Mouse (Mus musculus): ENCODE data around the gene Faim2. TPM values are rescaled to one million over a fixed set of nuclear protein-coding genes. Genes with fewer than 3 reads are reported as not detected.

Gene Faim2
- polyA plus RNA-seq, 1 experiment = 0.35 TPM

- 55% methylated on average over 6 of the region's 6 CpGs for WGBS
- H3K27ac ChIP-seq (ENCODE audit: control insufficient read depth, insufficient read depth, low read depth, low read length, poor library complexity) = no peak overlapping the region
- no peak overlapping the region for H3K4me3 ChIP-seq (replicated peaks; ENCODE audit: control insufficient read depth, low read depth, low read length)
Measured at GRCm38 (mm10) chr15:99547732-99548131, 19.8 kb upstream of the Faim2 start.

GRCm38 (mm10) chr15:99546596-99546995, 18.6 kb upstream of the Faim2 start:
- no peaks in the 10 kb centered on the region for H3K4me1 ChIP-seq (ENCODE audit: control insufficient read depth, insufficient read depth, low read length)

More at GRCm38 (mm10) chr15:99547732-99548131, 19.8 kb upstream of the Faim2 start:
- TF ChIP-seq POLR2A (IDR thresholded peaks at IDR 0.05; ENCODE audit: borderline replicate concordance, control insufficient read depth, low read depth, low read length) (no peak), CTCF (IDR thresholded peaks at IDR 0.05; ENCODE audit: control insufficient read depth, insufficient read depth, low read length) (no peak)
- H3K4me1 ChIP-seq (ENCODE audit: control insufficient read depth, insufficient read depth, low read length) = no peaks in the 10 kb centered on the region

GRCm38 (mm10) chr15:99544047-99544446, 16.1 kb upstream of the Faim2 start:
- no peak overlapping the region for H3K27ac ChIP-seq (ENCODE audit: control insufficient read depth, insufficient read depth, low read depth, low read length, poor library complexity)
- no peak for TF ChIP-seq CTCF (IDR thresholded peaks at IDR 0.05; ENCODE audit: control insufficient read depth, insufficient read depth, low read length)
- no peak for TF ChIP-seq POLR2A (IDR thresholded peaks at IDR 0.05; ENCODE audit: borderline replicate concordance, control insufficient read depth, low read depth, low read length)
- 45% methylated on average over 7 of the region's 7 CpGs for WGBS
- H3K4me3 ChIP-seq (replicated peaks; ENCODE audit: control insufficient read depth, low read depth, low read length) = no peak overlapping the region
- H3K4me1 ChIP-seq (ENCODE audit: control insufficient read depth, insufficient read depth, low read length) = no peaks in the 10 kb centered on the region

More at GRCm38 (mm10) chr15:99546596-99546995, 18.6 kb upstream of the Faim2 start:
- H3K27ac ChIP-seq (ENCODE audit: control insufficient read depth, insufficient read depth, low read depth, low read length, poor library complexity) = no peak overlapping the region
- no peak overlapping the region for H3K4me3 ChIP-seq (replicated peaks; ENCODE audit: control insufficient read depth, low read depth, low read length)
- TF ChIP-seq POLR2A (IDR thresholded peaks at IDR 0.05; ENCODE audit: borderline replicate concordance, control insufficient read depth, low read depth, low read length) (no peak), CTCF (IDR thresholded peaks at IDR 0.05; ENCODE audit: control insufficient read depth, insufficient read depth, low read length) (no peak)
- WGBS = 80% methylated on average over 11 of the region's 11 CpGs

- Histone ChIP-seq H3K4me1 (ENCODE audit: control insufficient read depth, insufficient read depth, low read length) (no peaks in the 10 kb centered on the region), H3K27ac (ENCODE audit: control insufficient read depth, insufficient read depth, low read depth, low read length, poor library complexity) (no peak overlapping the region), H3K4me3 (replicated peaks; ENCODE audit: control insufficient read depth, low read depth, low read length) (no peak overlapping the region)
- WGBS = 73% methylated on average over 8 of the region's 8 CpGs
- no peak for TF ChIP-seq POLR2A (IDR thresholded peaks at IDR 0.05; ENCODE audit: borderline replicate concordance, control insufficient read depth, low read depth, low read length)
- no peak for TF ChIP-seq CTCF (IDR thresholded peaks at IDR 0.05; ENCODE audit: control insufficient read depth, insufficient read depth, low read length)
Measured at GRCm38 (mm10) chr15:99539891-99540290, 11.9 kb upstream of the Faim2 start.

GRCm38 (mm10) chr15:99536889-99537862, 9.2 kb upstream of the Faim2 start:
- Histone ChIP-seq H3K27ac (ENCODE audit: control insufficient read depth, insufficient read depth, low read depth, low read length, poor library complexity) (no peak overlapping the region), H3K4me3 (replicated peaks; ENCODE audit: control insufficient read depth, low read depth, low read length) (no peak overlapping the region), H3K4me1 (ENCODE audit: control insufficient read depth, insufficient read depth, low read length) (no peaks in the 10 kb centered on the region)
- no peak for TF ChIP-seq CTCF (IDR thresholded peaks at IDR 0.05; ENCODE audit: control insufficient read depth, insufficient read depth, low read length)
- no peak for TF ChIP-seq POLR2A (IDR thresholded peaks at IDR 0.05; ENCODE audit: borderline replicate concordance, control insufficient read depth, low read depth, low read length)
- WGBS = 58% methylated on average over 11 of the region's 11 CpGs

- WGBS = 80% methylated on average over 3 of the region's 3 CpGs
Measured at GRCm38 (mm10) chr15:99532023-99532422, 4.1 kb upstream of the Faim2 start.

GRCm38 (mm10) chr15:99531146-99531545, 3.2 kb upstream of the Faim2 start:
- no peak overlapping the region for H3K27ac ChIP-seq (ENCODE audit: control insufficient read depth, insufficient read depth, low read depth, low read length, poor library complexity)
- no peaks in the 10 kb centered on the region for H3K4me1 ChIP-seq (ENCODE audit: control insufficient read depth, insufficient read depth, low read length)
- H3K4me3 ChIP-seq (replicated peaks; ENCODE audit: control insufficient read depth, low read depth, low read length) = no peak overlapping the region
- no peak for TF ChIP-seq POLR2A (IDR thresholded peaks at IDR 0.05; ENCODE audit: borderline replicate concordance, control insufficient read depth, low read depth, low read length)
- TF ChIP-seq CTCF (IDR thresholded peaks at IDR 0.05; ENCODE audit: control insufficient read depth, insufficient read depth, low read length) = no peak
- WGBS = 6% methylated on average over 6 of the region's 6 CpGs

More at GRCm38 (mm10) chr15:99532023-99532422, 4.1 kb upstream of the Faim2 start:
- Histone ChIP-seq H3K27ac (ENCODE audit: control insufficient read depth, insufficient read depth, low read depth, low read length, poor library complexity) (no peak overlapping the region), H3K4me1 (ENCODE audit: control insufficient read depth, insufficient read depth, low read length) (no peaks in the 10 kb centered on the region), H3K4me3 (replicated peaks; ENCODE audit: control insufficient read depth, low read depth, low read length) (no peak overlapping the region)
- no peak for TF ChIP-seq CTCF (IDR thresholded peaks at IDR 0.05; ENCODE audit: control insufficient read depth, insufficient read depth, low read length)
- TF ChIP-seq POLR2A (IDR thresholded peaks at IDR 0.05; ENCODE audit: borderline replicate concordance, control insufficient read depth, low read depth, low read length) = no peak

- no peak overlapping the region for H3K27ac ChIP-seq (ENCODE audit: control insufficient read depth, insufficient read depth, low read depth, low read length, poor library complexity)
- no peaks in the 10 kb centered on the region for H3K4me1 ChIP-seq (ENCODE audit: control insufficient read depth, insufficient read depth, low read length)
- 22% methylated on average over 2 of the region's 2 CpGs for WGBS
- TF ChIP-seq POLR2A (IDR thresholded peaks at IDR 0.05; ENCODE audit: borderline replicate concordance, control insufficient read depth, low read depth, low read length) = no peak
- TF ChIP-seq CTCF (IDR thresholded peaks at IDR 0.05; ENCODE audit: control insufficient read depth, insufficient read depth, low read length) = no peak
- H3K4me3 ChIP-seq (replicated peaks; ENCODE audit: control insufficient read depth, low read depth, low read length) = no peak overlapping the region
Measured at GRCm38 (mm10) chr15:99526681-99527080, 1.3 kb downstream of the Faim2 start.
